Mouse (Mus musculus) ES-Bruce4 (cell line): ENCODE data around the gene Timm8a2.

ENCODE experiments used
- CTCF ChIP-seq: IDR thresholded peaks from one replicate; pipeline ENCODE4 v1.8.1; 2011; ENCODE audit warnings: low read depth, low read length
- EP300 ChIP-seq: IDR thresholded peaks from 2 replicates; pipeline ENCODE4 v1.6.1; 2011; ENCODE audit warnings: low read depth, low read length; ENCODE audit not compliant: insufficient read depth
- POLR2A ChIP-seq: IDR thresholded peaks from one replicate; pipeline ENCODE4 v1.8.1; 2011; ENCODE audit warnings: low read length; ENCODE audit not compliant: insufficient read depth

DNA sequence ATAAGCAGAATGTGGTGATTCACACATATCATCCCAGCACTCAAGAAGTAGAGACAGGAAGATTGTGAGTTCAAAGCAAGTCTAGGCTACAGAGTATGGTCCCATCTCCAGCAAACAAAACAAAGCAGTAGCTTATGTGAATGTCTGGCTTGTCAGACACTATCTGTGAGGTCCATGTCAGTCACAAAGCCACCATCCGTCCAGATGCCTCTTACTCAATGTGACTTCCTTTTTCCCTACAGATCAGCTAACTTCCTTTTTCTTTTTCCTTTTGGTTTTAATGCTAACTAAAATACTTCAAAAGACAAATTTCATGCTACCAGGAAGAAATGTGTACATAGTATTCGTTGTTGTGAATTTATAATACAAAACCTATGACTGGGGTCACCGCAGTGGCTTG is 49.0 kb upstream of the Timm8a2 start:
- TF ChIP-seq POLR2A (no peak), CTCF (no peak), EP300 (no peak)
